Mouse (Mus musculus) heart, postnatal 14 days (tissue): ENCODE measurements around the gene Stard7. TPM values are rescaled to one million over a fixed set of nuclear protein-coding genes. Genes with fewer than 3 reads are reported as not detected.
A peak's percentile ranks its signal among the peaks of the same experiment; 100 is the strongest.

Source experiments
- DNase-seq, 2 experiments: peaks; one replicate each; pipeline ENCODE4 v3.0.0; 2021 to 2022
- intact Hi-C: fragments of 180-260 bp; cut with DNase I; formaldehyde crosslinking; loops from one replicate; pipeline ENCODE4 v1.15.1; 2025
- total RNA-seq, 2 experiments: library from RNA; stranded (reverse); gene quantifications; 2 replicates each; pipeline ENCODE4 v1.2.3; 2021

Gene Stard7
- total RNA-seq, 2 experiments from 2014 or later, result 163 to 165 TPM

DNA sequence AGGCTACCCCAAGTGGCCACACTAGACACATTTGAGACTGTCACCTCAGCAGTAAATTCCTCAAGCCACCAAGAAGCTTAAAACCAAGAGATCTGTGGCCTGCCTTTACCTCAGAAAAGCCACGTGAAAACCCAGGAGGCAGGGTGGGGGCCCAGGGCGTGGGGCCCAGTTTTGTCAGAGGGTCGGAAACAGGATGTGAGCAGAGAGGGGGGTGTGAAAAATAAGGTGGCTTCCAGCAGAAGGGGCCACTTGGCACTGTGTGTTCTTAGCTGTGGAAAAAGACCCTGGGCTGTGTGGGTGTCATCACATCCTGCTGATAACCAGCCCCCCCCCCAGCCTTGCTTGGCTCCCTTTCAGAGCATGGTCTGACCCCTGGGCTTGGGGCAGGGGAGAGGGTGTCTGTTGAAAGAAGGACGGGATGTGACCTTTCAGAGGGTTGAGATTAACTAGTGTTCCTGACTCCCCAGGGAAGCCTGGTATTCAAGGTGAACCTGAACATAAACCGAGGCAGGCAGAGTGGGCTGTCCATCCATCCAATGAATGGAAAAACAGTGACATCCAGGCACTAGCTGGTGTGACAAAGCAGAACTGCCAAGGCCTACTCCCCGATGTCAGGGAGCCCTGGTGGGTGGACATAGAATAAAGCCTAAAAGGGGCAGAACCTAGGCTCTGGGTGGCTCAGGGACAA, 44.6 kb downstream of the Stard7 start:
- DNase-seq, result peak in 1 of 2 experiments; percentile 19
- intact Hi-C loops, result no loop called here

DNA sequence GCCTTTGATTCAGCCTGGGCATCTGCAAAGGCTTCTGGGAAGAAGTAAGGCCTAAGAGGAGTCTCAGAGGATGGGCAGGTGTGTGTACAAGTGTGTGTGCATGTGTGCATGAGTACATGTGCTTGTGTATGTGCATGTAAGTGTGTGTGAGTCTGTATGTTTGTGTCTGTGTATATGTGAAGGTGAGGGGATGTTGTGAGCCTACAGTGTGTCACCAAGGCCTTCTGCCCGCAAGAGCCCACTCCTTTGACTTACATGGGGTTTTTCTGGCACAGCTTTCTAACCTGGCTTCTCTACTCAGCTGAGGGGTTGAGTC, 45.1 kb downstream of the Stard7 start:
- intact Hi-C loops, result no loop called here
- DNase-seq, result no peak

DNA sequence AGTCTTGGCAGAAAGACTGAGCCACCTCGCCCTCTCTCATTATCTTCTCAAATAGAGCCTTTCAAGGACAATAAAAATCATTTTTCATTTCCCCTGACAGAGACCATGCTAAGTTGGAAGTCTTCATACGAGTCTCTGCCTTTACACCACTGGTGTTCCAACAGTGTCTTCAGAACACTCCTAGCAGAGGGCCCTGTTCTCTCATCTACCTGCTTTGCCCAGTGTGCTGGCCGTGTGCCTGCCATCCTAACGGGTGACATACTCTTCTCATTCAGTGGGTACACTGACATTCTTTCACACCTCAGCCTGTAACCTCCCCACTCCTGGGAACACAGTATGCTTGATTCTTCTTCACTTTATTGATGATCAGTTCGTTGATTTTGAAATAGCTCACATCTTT, 46.4 kb downstream of the Stard7 start:
- DNase-seq, result no peak
- intact Hi-C loops, result no loop called here

DNA sequence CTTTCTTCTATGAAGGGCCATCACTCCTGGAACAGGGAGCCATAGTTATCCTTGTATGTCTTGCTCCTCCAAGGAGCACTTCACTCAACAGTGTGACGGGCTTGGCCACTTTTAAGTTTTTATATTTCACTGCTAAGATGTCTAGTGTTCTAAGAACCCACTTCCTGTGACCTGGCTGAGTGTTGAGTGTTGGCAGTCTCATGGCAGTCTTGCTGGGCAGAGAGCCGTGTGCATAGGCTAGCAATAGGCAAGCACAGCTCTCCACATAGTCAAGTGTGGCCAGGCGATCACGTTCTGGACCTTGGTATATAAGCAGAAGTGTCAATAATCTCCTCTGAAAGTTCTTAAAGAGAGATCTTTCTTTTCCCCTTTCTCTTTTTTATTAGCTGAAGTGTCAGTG, 48.1 kb downstream of the Stard7 start:
- intact Hi-C loops, result no loop called here
- no peak for DNase-seq

DNA sequence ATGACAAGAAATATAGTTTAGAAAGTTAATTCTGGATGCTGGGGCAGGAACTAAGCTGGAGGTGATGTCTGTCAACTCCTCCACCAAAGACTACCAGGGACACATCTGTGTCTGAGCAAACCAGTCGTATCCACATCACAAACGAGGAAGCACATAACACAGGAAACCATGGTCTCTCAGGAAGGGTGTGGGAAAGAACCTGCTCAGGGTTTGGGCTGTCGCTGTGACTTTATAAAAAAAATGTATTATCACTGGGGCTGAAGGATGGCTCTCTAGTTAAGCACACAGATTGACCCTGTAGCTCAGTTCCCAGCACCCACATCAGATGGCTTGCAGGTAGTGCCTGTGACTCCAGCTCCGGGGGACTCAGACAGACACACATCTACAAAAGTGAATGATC, 49.1 kb downstream of the Stard7 start:
- intact Hi-C loops, result no loop called here

DNA sequence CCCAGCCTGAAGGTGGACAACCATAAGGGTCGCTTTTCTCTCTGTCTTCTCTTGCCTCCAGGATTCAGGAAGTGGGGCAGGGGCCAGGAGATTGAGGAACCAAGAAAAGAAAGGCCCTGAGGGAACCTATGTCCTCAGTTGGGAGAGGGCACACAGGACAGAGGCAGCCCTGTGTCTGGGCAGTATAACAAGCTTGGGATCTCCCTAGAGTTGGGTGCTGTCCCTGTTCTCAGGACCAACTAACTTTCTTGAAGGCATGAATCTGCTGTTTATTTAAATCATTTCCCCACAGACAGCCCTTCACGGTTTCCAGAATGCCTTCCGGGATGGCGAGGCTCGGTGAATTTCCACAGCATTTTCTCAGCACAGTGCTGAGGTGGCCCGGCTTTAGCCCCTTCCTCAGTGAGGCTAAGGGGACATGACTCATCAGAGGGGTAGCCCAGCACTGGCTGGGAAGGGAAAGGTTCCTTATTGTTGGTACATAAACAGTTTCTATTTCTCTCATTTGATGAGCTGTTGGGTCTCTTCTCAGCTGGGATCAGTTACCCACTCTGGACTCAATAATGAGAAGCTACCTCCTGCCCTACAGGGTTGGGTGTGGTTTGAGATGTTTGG, 52.8 kb downstream of the Stard7 start:
- intact Hi-C loops, result no loop called here
- no peak for DNase-seq

More for the DNA sequence above, 49.1 kb downstream of the Stard7 start:
- no peak for DNase-seq

DNA sequence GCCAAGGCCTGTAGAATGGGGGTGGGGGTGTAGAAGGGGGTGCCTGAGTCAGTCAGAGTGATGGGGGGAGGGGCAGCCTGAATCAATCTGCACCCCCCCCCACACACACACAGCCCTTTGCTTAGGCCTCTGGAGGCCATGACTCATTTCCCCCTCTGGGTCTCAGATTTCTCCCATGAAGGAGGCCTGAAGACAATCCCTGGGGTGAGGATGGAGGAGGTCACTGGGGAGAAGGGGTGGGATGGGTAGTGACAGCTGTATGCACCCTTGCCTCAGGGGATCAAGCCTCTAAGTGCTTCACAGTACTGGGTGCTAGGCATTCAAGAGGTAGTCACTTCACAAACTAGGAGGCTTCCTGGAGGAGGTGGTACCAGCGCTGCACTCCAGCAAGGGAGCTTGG, 53.6 kb downstream of the Stard7 start:
- intact Hi-C loops, result no loop called here
- DNase-seq, result no peak

DNA sequence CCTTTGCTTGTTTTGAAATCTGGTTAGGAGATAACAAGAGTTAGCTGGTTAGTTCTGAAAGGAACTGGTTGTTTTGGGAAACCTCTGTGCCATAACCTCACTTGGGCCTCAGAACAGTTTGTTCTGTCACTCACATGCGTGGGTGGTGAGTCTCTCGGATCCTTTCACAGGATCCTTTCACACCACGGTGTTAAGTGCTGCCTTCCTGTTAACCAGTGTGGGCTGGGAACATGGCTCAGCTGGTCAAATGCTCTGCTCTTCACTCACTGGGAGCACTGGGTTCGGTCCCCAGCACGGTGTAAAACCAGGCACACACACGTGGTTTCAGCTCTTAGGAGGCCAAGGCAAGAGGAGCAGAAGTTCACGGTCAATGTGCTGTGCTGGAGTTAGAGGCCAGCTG, 54.4 kb downstream of the Stard7 start:
- intact Hi-C loops, result no loop called here
- no peak for DNase-seq

DNA sequence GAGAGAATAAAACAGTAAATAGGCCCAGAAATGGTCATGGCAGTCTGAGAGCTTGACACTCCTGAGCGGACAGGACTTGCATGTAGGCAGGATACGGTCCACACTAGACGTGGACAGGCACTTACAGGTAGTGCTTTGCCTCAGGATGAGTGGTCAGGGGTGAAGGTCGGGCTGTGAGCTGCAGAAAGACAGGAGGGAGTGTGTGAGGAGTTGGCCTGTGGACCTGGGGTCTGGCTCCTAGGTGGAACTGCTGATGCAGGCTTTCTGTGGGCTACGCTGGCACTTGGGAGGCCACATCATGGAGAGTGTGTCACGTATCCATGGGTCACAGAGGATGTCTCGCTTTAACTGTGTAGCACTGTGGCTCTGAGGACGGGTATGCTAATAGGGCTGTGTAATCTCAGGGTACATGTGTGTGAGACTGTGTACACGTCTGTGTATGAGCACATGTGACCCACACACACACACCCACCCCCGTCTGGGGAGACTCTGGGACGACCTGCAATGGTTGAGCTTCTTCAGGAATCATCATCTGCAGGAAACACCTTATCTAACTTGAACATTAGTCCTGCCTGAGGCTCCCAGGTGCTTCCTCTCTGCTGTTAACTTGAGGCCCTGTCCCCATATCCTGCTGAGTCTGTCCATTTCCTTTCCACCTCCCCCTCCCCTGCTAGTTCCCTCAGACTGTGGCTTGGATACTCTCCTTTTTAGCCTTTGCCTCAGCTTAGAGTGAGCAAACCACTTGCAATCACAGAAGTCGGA, 58.3 kb downstream of the Stard7 start:
- intact Hi-C loops, result no loop called here
- no peak for DNase-seq

DNA sequence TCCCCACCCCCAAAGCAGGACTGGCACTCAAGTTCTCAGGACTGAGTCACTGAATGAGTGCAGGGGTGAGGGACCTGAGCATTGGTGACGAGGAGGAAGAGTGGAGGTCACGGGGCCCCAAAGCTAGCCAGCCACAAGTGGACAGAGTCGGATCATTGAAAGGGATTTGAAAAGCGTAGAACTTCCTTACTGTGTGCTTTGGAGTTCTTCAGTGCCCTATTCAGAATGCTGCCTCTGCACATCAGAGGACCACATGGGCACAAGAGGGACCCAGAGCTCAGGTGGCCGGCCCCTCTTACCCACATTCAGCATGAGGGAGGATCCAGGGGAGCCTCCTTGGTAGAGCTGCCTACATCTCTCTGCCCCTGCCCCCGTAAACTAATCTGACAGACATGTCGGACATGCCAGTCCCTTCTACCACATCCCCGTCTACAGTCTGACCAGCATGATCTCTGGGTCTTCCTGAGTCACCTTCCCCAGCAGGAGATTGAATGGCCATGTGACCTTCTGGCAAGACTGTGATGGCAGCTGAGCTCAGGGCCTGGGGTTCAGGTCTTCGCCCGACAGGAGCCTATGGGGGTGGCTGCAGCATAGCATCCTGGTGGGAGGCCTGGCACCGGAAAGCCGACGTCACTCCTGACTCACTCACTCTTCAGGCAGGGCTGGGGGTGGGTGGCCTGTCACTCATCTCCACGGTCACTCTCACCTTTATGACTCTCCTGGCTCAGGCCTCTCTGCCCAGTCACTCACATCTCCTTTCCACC, 63.0 kb downstream of the Stard7 start:
- intact Hi-C loops, result no loop called here
- no peak for DNase-seq

DNA sequence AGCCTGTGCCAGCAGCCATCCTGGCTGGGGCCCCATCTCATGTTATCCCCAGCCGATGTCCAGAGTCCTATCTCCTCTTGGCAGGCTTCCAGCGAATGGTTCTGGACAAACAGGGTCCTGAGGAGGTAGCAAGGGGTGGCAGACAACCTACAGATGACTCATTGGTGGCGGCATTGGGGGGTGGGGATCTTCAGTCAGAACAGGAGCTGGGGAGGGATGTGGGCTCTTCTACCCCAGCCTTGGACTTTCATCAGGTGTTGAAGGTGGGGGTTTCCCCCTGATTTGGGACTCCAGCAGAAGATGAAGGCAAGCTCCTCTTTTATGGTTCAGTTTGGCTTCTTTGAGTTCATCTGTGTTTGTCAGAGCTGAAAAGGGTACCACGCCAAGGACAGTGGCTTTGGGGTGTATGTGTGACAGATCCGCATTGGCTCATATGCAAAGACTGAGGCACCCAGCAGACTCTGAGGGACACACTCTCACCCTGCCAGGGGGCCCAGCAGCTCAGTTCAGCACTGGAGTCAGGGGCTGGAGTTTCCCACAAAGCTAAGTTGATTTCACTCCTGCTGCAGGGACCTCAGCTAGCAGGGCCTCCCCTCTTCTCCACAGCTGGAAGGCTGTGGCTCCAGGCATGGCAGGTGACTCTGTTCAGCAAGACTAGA, 64.1 kb downstream of the Stard7 start:
- no peak for DNase-seq
- intact Hi-C loops, result no loop called here

DNA sequence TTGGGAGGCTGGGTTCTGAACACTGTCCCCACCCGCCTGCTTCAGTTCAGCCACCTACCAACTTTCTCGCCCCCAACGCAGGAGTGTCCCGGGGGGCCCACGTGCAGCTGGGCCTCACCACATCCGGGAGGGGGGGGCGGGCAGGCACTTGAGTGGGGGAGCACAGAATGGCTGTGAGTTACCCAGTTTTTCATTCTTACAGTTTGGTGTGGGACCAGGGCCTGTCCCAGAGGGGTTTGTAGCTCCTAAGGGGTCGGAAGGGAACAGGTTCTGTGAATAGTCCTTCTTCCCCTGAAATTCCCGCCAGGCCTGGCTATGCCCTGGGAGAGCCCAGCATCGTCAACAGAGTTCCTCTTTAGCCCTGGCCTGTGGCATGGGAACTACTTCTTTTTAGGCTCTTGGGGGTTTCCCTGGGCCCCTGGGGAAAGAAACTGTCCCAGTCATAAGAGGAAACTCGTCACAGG, 65.1 kb downstream of the Stard7 start:
- DNase-seq, result no peak
- intact Hi-C loops, result no loop called here

DNA sequence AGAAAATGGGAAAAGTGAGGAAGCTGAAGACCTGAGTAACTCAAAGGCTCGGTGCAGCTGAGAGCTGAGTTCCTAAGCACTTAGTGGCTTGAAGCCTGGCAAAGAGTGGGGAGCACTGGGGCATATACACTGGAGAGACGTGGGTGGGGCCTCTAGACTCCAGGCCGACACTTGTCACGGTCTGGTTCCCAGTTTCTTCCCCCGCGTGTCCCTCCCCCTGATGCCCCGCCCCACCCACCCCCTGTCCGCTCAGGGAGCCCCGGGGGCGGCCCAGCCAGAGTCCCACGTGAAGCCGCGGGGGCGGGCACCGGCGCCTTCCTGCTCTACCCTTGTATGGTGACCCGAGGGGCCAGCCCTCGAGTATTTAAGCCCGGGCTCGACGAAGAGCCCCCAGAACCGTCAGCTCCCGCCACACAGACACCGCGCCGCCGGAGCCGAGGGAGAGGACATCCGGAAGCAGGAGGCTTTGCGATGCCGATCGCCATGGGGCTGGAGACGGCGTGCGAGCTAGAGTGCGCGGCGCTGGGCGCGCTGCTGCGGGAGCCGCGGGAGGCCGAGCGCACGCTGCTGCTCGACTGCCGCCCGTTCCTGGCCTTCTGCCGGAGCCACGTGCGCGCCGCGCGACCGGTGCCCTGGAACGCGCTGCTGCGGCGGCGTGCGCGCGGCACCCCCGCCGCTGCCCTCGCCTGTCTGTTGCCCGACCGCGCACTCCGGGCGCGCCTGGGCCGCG, 65.9 kb downstream of the Stard7 start, which contains the start of gene Dusp2:
Dusp2 (plus strand) TSS at position 393 of the 730 bp plus-strand sequence.
- peak; percentile 79 to 81 for DNase-seq
- intact Hi-C loops, result no loop called here

DNA sequence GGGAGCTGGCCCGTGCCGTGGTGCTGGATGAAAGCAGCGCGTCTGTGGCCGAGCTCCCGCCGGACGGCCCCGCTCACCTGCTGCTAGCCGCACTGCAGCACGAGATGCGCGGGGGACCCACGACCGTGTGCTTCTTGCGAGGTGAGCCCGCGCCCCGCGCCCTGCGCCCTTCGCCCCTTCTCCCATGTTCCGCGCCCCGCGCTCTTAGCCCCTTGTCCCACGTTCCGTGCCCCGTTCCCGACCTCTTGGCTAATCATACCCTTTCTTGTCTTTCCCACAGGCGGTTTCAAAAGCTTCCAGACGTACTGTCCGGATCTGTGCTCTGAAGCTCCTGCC, 66.4 kb downstream of the Stard7 start:
- no peak for DNase-seq
- intact Hi-C loops, result no loop called here

DNA sequence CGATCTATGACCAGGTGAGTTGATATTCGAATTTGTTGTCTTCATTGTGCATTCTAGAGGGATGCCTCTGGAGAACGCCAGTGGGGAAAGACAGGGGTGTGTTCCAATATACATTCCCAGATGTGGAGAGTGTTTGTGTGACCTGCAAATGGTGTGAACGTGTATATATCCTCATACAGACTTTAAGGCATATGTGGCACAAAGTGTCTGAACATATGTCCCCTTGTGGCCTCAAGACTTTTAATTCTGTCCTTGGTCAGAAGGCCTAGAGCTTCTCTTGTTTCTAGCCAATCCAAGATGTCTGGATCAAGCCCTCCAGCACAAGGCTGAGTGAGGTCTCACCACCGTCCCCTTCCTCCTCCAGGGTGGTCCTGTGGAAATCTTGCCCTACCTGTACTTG, 66.9 kb downstream of the Stard7 start:
- intact Hi-C loops, result no loop called here

DNA sequence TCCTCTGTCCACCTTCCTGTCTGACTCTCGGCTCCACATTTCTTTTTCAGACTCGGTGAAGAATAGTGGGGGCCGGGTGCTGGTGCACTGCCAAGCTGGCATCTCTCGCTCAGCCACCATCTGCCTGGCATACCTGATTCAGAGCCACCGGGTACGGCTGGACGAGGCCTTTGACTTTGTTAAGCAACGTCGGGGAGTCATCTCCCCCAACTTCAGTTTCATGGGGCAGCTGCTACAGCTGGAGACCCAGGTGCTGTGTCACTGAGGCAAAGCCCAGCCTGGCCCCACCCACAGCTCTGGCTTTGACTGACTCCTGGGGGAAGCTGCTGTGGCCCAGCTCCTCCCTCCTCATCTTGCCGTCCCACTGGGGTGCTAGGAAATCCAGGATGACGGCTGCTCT, 67.5 kb downstream of the Stard7 start:
- intact Hi-C loops, result no loop called here
- DNase-seq, result no peak

More for the DNA sequence above, 66.9 kb downstream of the Stard7 start:
- no peak for DNase-seq

DNA sequence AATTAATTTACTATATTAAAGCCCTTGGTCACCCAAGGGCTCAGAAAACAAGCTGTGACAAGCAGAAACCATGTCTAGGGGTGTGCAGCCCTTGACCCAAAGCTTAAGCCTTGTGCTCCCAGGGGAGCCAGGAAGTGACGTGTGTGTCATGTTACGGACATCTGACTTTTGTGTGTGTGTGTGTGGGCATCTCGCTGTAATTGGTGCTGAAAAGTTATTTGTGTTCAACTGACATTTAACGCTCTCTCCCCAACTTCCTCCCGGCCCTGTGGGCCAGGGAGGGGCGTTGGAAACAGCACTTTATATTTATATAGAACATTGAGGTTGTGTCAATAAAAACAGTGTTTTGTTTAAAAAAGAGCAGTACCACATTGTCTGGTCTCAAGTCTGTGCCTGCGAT, 68.0 kb downstream of the Stard7 start:
- no peak for DNase-seq
- intact Hi-C loops, result no loop called here

DNA sequence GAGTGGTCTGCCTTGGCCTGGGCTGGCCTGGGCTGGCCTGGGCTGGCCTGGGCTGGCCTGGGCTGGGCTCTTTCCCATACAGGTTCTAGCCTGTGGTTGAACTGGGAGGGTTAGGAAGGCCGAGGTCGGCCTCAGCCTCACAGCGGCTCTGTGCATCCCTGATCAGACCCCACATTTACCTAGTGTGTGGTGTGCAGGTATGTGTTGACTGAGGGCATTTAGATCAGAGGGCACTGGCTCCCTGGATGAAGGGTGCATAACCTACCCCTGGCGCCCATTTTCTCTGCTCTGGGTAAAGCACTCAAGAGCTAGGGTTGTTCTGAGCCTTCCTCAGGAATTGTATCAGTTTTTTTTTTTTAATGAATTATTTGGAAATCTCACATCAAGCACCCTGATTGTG, 68.4 kb downstream of the Stard7 start, which contains the start of gene Astl:
Astl (plus strand) TSS at position 224 of the 400 bp plus-strand sequence.
- intact Hi-C loops, result no loop called here
- no peak for DNase-seq

DNA sequence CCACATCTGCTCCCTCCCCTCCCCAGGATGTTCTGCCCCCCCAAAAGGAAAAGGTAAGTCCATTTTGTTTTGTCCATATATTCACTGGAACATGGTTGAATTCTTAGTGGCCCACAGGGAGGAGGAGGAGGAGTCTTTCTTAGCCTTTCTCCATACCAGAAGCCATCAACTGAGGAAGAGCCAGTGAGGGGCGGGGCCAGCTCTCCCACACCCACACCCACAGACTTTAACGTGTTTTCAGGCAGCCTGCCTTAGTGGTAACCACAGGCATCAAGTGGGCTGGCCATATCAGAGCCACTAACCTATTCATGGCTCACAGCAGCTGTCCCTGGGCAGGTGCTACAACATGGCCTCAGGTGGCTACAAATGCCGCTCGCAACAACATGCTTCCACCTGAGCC, 68.8 kb downstream of the Stard7 start:
- no peak for DNase-seq
- intact Hi-C loops, result no loop called here

DNA sequence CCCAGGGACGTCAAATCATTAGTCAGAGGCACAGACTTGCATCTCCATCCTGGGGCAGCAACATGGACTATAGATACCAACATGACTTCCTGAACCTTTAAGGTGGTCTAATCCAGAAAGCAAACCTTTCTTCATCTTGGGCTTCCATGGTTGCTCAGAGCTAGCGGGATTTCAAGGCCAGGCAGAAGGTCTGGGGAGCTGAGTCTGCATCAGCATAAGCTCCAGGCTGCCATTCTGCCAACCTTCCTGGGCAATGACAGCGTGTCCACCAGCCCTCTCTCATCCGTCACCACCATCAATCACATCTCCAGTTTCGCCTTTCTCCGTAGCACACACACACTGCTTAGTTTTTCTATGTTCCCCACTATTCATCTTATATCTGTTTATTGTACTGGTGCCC, 69.2 kb downstream of the Stard7 start:
- intact Hi-C loops, result no loop called here
- DNase-seq, result no peak
